Mouse (Mus musculus): Measurements from ENCODE around the gene Dcxr.

- TF ChIP-seq CTCF (IDR thresholded peaks at IDR 0.05; ENCODE audit: control insufficient read depth, insufficient read depth, insufficient replicate concordance, low read depth, low read length) (no peak), POLR2A (IDR thresholded peaks at IDR 0.05; ENCODE audit: control insufficient read depth, low read depth, low read length) (no peak)
These were observed 31.4 kb downstream of the Dcxr start for GRCm38 (mm10) chr11:120695641-120696040.

Data from testis, adult 2 months (tissue).